Mouse (Mus musculus) spleen, adult 2 months (tissue): ENCODE measurements around the gene Tpm1. TPM values are rescaled to one million over a fixed set of nuclear protein-coding genes. Genes with fewer than 3 reads are reported as not detected.
A peak's percentile ranks its signal among the peaks of the same experiment; 100 is the strongest.

Experiments
- DNase-seq, 2 experiments: peaks; one replicate each; pipeline versions ENCODE4 v3.0.0 to v3.0.0-alpha.2; 2012 to 2021; ENCODE audit warnings: low spot score in 2 of 2, low read depth in 1 of 2
- H3K27ac ChIP-seq: fragments of 200-500 bp; 2 replicates; pipeline ENCODE4 v1.5.1; 2012; ENCODE audit warnings: low read length, inconsistent platforms; ENCODE audit not compliant: insufficient read depth
- H3K27me3 ChIP-seq: fragments of 200-500 bp; 2 replicates; pipeline ENCODE4 v1.6.1; 2012; ENCODE audit warnings: mild to moderate bottlenecking, moderate library complexity, low read length, inconsistent platforms; ENCODE audit not compliant: control insufficient read depth, insufficient read depth
- H3K36me3 ChIP-seq: fragments of 200-500 bp; 2 replicates; pipeline ENCODE4 v1.6.1; 2012; ENCODE audit warnings: mild to moderate bottlenecking, low read length, inconsistent platforms; ENCODE audit not compliant: control insufficient read depth, insufficient read depth
- H3K4me1 ChIP-seq: fragments of 200-500 bp; 2 replicates; pipeline ENCODE4 v1.6.1; 2011; ENCODE audit warnings: inconsistent platforms; ENCODE audit not compliant: control insufficient read depth, insufficient read depth, insufficient read length
- H3K4me3 ChIP-seq: fragments of 200-500 bp; 2 replicates; pipeline ENCODE4 v1.5.1; 2011; ENCODE audit warnings: mild to moderate bottlenecking, inconsistent platforms; ENCODE audit not compliant: insufficient read depth, insufficient read length; ENCODE audit errors: extremely low read depth
- CTCF ChIP-seq: fragments of 200-500 bp; IDR thresholded peaks from 2 replicates; pipeline ENCODE4 v1.5.1; 2011; ENCODE audit warnings: mild to moderate bottlenecking, inconsistent platforms; ENCODE audit not compliant: insufficient read depth, insufficient read length, insufficient replicate concordance; ENCODE audit errors: extremely low read depth
- POLR2A ChIP-seq: fragments of 200-500 bp; IDR thresholded peaks from 2 replicates; pipeline ENCODE4 v1.6.1; 2011; ENCODE audit warnings: low read depth, low read length, inconsistent platforms
- WGBS: fragments of 180-500 bp; shearing (Covaris S2); methylation state at CpG from one replicate; pipeline ENCODE4 v1.1.7; 2018; 5-methylcytosine and 5-hydroxymethylcytosine counted together
- polyA plus RNA-seq: library from polyadenylated mRNA; depleted of rRNA; stranded (reverse); fragments of >200 nt; gene quantifications from 2 replicates; pipeline ENCODE4 v1.2.3, GENCODE M21; 2012; rRNA removed

Tpm1 gene
- polyA plus RNA-seq, 1 experiment, result 39.0 TPM

GRCm38 (mm10) chr9:66975239-66975645 is 74.0 kb downstream of the Tpm1 start, which contains the start of gene Lactb:
TSS of gene Lactb (minus strand) at chr9:66975484.
- Histone ChIP-seq H3K27ac (peak within 1 kb of the TSS; percentile 96), H3K4me1 (peaks cover 5% of the 10 kb centered on the region; the same call in 1 of the 2 replicates), H3K27me3 (no peaks in the 10 kb centered on the region), H3K4me3 (peak within 1 kb of the TSS; percentile 99), H3K36me3 (peaks cover 6% of the 10 kb centered on the region)
- WGBS, result 2% methylated on average over 32 of the region's 32 CpGs
- TF ChIP-seq POLR2A (peak; percentile 45), CTCF (no peak)
- peak; percentile 63 to 97 for DNase-seq

GRCm38 (mm10) chr9:66974721-66975225 is 74.4 kb downstream of the Tpm1 start:
- Histone ChIP-seq H3K4me3 (peak overlapping the region; percentile 99), H3K27me3 (no peaks in the 10 kb centered on the region), H3K4me1 (peaks cover 5% of the 10 kb centered on the region; the same call in 1 of the 2 replicates), H3K36me3 (peaks cover 7% of the 10 kb centered on the region), H3K27ac (peak overlapping the region; percentile 96)
- WGBS, result under 1% methylated on average over 40 of the region's 41 CpGs
- no peak for TF ChIP-seq CTCF
- peak; percentile 16; the same call in 1 of the 2 replicates for TF ChIP-seq POLR2A
- DNase-seq, result peak; percentile 79 to 89

Other genes starting within 250 kb of the Tpm1 start
- 1.1 and 3.0 TPM in 2 replicates for gene Aph1c, start 214.7 kb downstream of the Tpm1 start, polyA plus RNA-seq
- 12.5 and 13.2 TPM in 2 replicates for gene Rab8b, start 129.7 kb downstream of the Tpm1 start, polyA plus RNA-seq
- 11.4 and 13.3 TPM in 2 replicates for gene Rps27l, start 103.3 kb downstream of the Tpm1 start, polyA plus RNA-seq
- 9.5 and 23.7 TPM in 2 replicates for gene Lactb, start 73.9 kb downstream of the Tpm1 start, polyA plus RNA-seq